15 mouse cellular contexts compared by ENCODE assay signal in genomic region chr19:40356536-40357522, GRCm38 (mm10).
DNase-seq lines count a peak whose midpoint lies in the region; ATAC-seq lines count a peak whose summit lies in the region.
"Had no signal": no experiment of that assay in that cellular context is flagged by ENCODE, and none has a peak within 500 bp of the region (broad histone marks: within the 10 kb centered on the region; RNA-seq: fewer than 3 reads in every experiment).

No protein-coding gene starts in this region.

- H3K4me3 ChIP-seq in heart, embryonic 12.5 days, result no peak overlapping the region
- H3K4me3 ChIP-seq in intestine, embryonic 15.5 days (replicated peaks), result no peak overlapping the region
- H3K4me3 ChIP-seq: embryonic facial prominence, embryonic 13.5 days; forebrain, embryonic 12.5 days; hindbrain, embryonic 15.5 days; limb, embryonic 13.5 days; lung, embryonic 15.5 days had no signal

- no peak for DNase-seq in heart, postnatal 36 days
- peak; percentile 60 for DNase-seq in 3134 (ENCODE audit: extremely low read depth, insufficient read length, low spot score)
- DNase-seq in NIH3T3 (ENCODE audit: low read depth), result peak; percentile 50
- no peak for DNase-seq in thymus, adult 18-20 months
- no peak for DNase-seq in right cerebral cortex, postnatal 25 days
- DNase-seq: gastrocnemius, postnatal 10 days; layer of hippocampus, adult 9-11 months had no signal

- intact Hi-C loops in heart, postnatal 36 days (cut with DNase I), result no loop called here

- 68% methylated on average over 15 of the region's 15 CpGs for WGBS in heart, embryonic 12.5 days
- 84% methylated on average over 15 of the region's 15 CpGs for WGBS in intestine, embryonic 15.5 days

- no peaks in the 10 kb centered on the region for H3K9me3 ChIP-seq in heart, embryonic 12.5 days (replicated peaks)
- no peaks in the 10 kb centered on the region for H3K9me3 ChIP-seq in intestine, embryonic 15.5 days
- H3K9me3 ChIP-seq: embryonic facial prominence, embryonic 13.5 days; forebrain, embryonic 12.5 days; hindbrain, embryonic 15.5 days; limb, embryonic 13.5 days; lung, embryonic 15.5 days had no signal

- H3K4me1 ChIP-seq in heart, embryonic 12.5 days (replicated peaks), result peaks cover 27% of the 10 kb centered on the region
- no peaks in the 10 kb centered on the region for H3K4me1 ChIP-seq in intestine, embryonic 15.5 days (replicated peaks)
- H3K4me1 ChIP-seq: embryonic facial prominence, embryonic 13.5 days; forebrain, embryonic 12.5 days; hindbrain, embryonic 15.5 days; limb, embryonic 13.5 days; lung, embryonic 15.5 days had no signal

- no peak overlapping the region for H3K4me2 ChIP-seq in heart, embryonic 12.5 days
- no peak overlapping the region for H3K4me2 ChIP-seq in intestine, embryonic 15.5 days (replicated peaks)
- H3K4me2 ChIP-seq: embryonic facial prominence, embryonic 13.5 days; forebrain, embryonic 12.5 days; hindbrain, embryonic 15.5 days; limb, embryonic 13.5 days; lung, embryonic 15.5 days; midbrain, embryonic 11.5 days had no signal

- no peak overlapping the region for H3K9ac ChIP-seq in heart, embryonic 12.5 days
- no peak overlapping the region for H3K9ac ChIP-seq in intestine, embryonic 15.5 days
- H3K9ac ChIP-seq: embryonic facial prominence, embryonic 13.5 days; forebrain, embryonic 12.5 days; hindbrain, embryonic 15.5 days; limb, embryonic 13.5 days; lung, embryonic 15.5 days had no signal

- H3K27ac ChIP-seq in heart, embryonic 12.5 days (ENCODE audit: poor library complexity, severe bottlenecking), result peak overlapping the region; percentile 37; the same call in 1 of the 2 replicates
- no peak overlapping the region for H3K27ac ChIP-seq in intestine, embryonic 15.5 days
- H3K27ac ChIP-seq: embryonic facial prominence, embryonic 13.5 days; forebrain, embryonic 12.5 days; hindbrain, embryonic 15.5 days; limb, embryonic 13.5 days; lung, embryonic 15.5 days had no signal

- ATAC-seq in heart, embryonic 12.5 days (ENCODE audit: insufficient number of reproducible peaks, low FRiP score), result no peak
- ATAC-seq in intestine, embryonic 15.5 days, result peak; percentile 59

- H3K27me3 ChIP-seq in heart, embryonic 12.5 days (replicated peaks), result no peaks in the 10 kb centered on the region
- no peaks in the 10 kb centered on the region for H3K27me3 ChIP-seq in intestine, embryonic 15.5 days (replicated peaks)
- H3K27me3 ChIP-seq: embryonic facial prominence, embryonic 13.5 days; forebrain, embryonic 12.5 days; hindbrain, embryonic 15.5 days; limb, embryonic 13.5 days; lung, embryonic 15.5 days had no signal

- H3K36me3 ChIP-seq in heart, embryonic 12.5 days, result peaks cover 19% of the 10 kb centered on the region
- no peaks in the 10 kb centered on the region for H3K36me3 ChIP-seq in intestine, embryonic 15.5 days
- H3K36me3 ChIP-seq: embryonic facial prominence, embryonic 13.5 days; forebrain, embryonic 12.5 days; lung, embryonic 15.5 days had no signal

Comparison
In these comparisons a context has a peak if more than half of its experiments do, and no peak if none do; other contexts are left out.
1. DNase-seq: peak in 3134 (single experiment) and NIH3T3 (single experiment); none in heart, postnatal 36 days (0 of 2), thymus, adult 18-20 months (0 of 2) and right cerebral cortex, postnatal 25 days (single experiment).